Mouse (Mus musculus): Measurements from ENCODE around the gene 9130230L23Rik.
"Not testable (repeated sequence)": the region's sequence is repeated elsewhere in the genome, so short reads cannot be mapped to it uniquely, and the experiment has no call there.

9130230L23Rik gene

GRCm38 (mm10) chr5:66005041-66005678, 1.1 kb upstream of the 9130230L23Rik start:
- no peak for DNase-seq

- DNase-seq, result no peak
Observed at GRCm38 (mm10) chr5:66001232-66001631, 2.9 kb downstream of the 9130230L23Rik start.

GRCm38 (mm10) chr5:66000567-66001125, 3.4 kb downstream of the 9130230L23Rik start:
- no peak for DNase-seq

GRCm38 (mm10) chr5:66000074-66000473, 4.0 kb downstream of the 9130230L23Rik start:
- DNase-seq, result no peak

- no peak for DNase-seq
Observed at GRCm38 (mm10) chr5:65999106-65999505, 5.0 kb downstream of the 9130230L23Rik start.

DNA sequence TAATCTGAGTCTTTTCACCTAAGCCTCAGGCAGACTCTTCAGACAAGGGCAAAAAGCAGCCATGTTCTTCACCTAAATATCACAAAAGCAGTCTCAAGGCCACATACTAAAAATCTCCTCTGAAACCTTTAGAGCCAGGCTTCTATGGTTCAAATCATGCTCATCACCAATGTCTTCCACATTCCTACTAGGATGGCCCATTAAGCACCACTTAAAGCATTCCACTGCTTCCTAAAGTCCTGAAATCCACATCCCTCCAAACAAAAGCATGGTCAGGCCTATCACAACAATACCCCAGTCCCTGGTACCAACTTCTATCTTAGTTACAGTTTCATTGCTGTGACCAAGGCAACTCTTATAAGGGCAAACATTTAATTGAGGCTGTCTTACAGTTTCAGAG, 6.3 kb downstream of the 9130230L23Rik start:
- no peak for DNase-seq

DNA sequence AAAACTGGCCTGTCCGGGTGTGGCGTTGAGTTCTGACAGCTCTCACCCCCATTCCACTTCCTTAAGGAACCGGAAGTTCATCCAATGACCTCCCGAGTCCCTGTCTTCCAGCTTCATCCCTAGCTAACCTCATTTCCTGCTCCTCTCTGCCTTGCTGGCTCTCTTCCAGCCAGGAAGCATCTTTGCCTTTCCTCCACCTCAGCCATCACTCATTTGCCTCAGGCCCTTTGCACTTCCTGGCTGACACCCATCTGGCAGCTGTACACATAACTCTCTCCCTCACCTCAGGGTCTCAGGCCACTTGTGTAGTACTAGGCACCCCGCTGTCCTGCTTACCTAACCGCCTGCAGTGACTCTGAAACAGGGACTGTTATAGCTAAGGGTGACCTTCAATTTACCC, 9.4 kb downstream of the 9130230L23Rik start:
- no peak for DNase-seq

DNA sequence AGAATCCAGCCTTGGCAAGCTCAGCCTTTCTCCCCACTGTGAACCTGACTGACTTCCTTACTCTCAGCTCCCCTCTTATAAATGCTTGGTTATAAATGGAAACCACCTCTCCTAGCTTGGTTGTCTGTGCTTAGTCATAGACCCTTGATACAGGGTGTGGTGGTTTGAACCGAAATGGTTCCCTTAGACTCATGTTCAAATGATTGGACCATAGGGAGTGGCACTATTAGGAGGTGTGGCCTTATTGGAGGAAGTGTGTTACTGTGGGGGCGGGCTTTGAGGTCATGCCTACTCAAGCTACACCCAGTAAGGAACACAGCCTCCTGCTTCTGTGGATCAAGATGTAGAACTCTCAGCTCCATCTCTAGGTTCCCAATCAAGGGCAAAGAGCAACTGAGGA, 12.9 kb downstream of the 9130230L23Rik start:
- no peak for DNase-seq

DNA sequence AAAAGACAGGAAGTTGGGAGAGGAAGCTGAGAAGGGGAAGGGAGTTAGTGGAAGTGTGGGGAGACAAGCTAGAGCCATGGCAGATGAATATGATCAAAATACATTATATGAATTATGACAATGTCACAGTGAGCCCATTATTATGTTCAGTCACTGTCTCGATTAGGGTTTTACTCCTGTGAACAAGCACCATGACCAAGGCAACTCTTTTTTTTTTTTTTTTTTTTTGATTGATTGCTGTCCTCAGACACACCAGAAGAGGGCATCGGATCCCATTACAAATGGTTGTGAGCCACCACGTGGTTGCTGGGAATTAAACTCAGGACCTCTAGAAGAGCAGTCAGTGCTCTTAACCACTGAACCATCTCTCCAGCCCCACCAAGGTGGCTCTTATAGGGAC, 17.1 kb downstream of the 9130230L23Rik start:
- DNase-seq, result not testable (repeated sequence)

DNA sequence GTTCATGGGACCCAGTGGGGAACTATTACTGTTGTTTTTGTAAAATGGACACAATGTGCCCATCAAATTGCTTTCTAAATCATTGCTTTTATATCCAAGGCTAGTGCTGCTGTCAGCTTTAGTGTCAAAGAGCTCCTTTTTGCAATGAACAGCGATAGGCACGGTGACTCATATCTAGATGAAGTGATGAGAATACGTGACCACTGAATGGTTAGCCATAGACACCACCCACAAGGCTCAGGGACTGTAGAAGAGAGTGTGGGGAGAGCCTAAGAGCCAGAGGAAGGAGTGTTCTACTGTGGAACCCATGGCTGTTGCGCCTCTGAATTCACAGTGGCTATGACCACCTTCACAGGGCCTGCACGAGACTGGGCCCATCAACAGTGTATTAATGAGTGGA, 17.7 kb downstream of the 9130230L23Rik start:
- no peak for DNase-seq

GRCm38 (mm10) chr5:65975731-65976130, 28.4 kb downstream of the 9130230L23Rik start:
- no peak for DNase-seq

GRCm38 (mm10) chr5:65973189-65973588, 30.9 kb downstream of the 9130230L23Rik start:
- no peak for DNase-seq

- DNase-seq, result no peak
Observed at GRCm38 (mm10) chr5:65968004-65968403, 36.1 kb downstream of the 9130230L23Rik start.

DNA sequence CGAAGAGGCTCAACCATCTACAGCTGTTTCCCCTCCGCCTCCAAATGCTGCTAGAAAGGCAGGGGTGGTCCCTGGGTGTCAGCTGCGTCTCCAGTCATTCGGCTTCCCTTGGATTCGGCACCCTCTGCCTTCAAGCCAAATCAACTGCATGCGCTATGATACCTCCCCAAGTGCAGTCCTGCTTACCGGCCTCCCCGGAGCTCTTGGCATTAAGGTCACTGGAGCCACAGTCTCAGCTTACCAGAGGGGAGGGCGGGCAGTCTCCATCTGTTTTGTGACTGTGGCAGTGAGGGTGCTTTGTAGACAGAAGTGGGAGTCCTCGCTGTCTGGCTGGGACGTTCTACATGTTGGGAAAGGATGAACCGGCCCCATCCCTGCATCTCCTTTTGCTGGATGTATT, 37.0 kb downstream of the 9130230L23Rik start:
- no peak for DNase-seq

DNA sequence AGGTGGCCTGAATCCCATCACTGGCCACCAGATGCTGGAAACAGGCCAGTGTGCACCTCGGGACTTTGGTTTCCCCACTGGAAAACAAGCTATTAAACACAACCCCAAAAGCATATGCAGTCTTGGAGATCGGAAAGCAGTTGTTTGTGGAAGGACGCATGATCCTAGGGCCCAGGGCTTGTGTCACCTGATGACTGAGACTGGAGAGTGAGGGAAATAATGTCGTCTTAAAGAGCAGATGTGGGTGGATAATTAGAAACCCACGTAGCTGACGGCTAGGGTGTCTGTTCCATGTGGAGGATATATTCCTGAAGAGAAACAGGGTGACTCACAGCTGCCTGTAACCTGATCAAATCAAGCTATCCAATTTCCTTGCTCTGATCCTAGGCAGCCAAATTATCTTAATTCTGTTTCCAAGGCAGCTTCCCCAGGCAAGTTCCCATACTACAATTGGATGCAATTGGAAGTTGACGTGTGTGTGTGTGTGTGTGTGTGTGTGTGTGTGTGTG, 38.3 kb downstream of the 9130230L23Rik start:
- DNase-seq, result peak; percentile 26

GRCm38 (mm10) chr5:65963291-65963690, 40.8 kb downstream of the 9130230L23Rik start:
- DNase-seq, result no peak

DNA sequence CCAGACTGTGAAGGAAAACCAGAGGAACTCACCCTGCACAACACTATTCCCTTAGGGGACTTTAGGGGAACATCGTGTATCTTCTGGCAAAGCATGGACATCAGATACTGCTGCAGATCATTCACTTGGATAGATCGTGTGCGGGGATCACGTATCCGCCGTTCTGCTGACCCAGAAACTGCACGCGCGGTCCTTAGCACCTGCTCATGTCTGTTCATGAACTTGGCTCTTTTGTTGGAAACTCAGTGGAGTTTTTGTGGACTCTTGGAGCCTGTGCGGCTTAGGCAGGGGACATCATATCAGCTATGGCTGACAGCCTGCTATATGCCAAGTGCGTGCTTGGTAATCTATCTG, 43.5 kb downstream of the 9130230L23Rik start:
- no peak for DNase-seq

- DNase-seq, result no peak
Observed at GRCm38 (mm10) chr5:65959893-65960596, 44.0 kb downstream of the 9130230L23Rik start.

GRCm38 (mm10) chr5:65958597-65958996, 45.5 kb downstream of the 9130230L23Rik start:
- DNase-seq, result peak; percentile 24

DNA sequence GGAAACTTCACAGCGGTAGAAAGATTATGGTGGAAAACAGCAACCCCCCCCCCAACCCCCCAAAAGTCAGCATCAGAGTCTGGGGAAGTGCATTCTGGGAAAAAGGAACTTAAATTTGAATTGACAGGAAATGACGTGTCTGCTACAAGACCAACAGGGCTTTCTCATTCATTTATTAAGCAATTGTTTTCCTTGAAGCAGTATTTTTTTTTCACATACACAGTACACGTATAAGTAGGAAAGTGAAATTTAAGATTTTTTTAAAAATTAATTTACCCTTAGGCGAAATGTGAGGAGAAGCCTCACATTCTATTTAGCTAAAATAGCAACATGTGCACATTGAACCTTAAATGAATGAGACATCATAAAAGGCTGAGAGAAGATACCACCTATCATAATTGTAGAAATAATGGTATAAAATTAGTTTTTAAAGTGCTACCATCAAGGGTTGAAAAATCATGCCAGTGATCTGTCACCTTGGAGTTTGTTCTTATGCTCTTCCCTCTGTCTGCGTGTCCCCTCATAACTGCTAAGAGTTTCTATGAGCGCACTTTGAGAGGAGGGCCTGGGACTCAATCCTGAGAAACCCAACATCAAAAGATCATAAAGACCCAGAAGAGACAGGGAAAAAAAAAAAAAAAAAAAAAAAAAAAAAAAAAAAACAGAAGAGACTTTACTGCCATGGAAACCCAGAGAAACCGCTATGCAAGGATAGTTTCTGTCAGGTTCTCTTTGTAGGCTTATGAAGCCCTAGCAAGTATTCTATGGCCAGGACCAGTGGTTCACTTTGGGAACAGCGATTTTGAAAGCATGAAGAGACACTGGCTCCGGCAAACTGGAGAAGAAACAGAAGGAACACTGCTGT, 47.7 kb downstream of the 9130230L23Rik start:
- DNase-seq, result no peak

- peak; percentile 72 for DNase-seq
Observed at GRCm38 (mm10) chr5:65955343-65956143, 48.5 kb downstream of the 9130230L23Rik start.
